Mouse (Mus musculus) kidney, adult 2 months (tissue): ENCODE measurements around the gene Tmco4. TPM values are rescaled to one million over a fixed set of nuclear protein-coding genes. Genes with fewer than 3 reads are reported as not detected.

Experiments
- DNase-seq: peaks from one replicate; pipeline ENCODE4 v3.0.0; 2021
- H3K27ac ChIP-seq: fragments of 200-500 bp; 2 replicates; pipeline ENCODE4 v1.5.1; 2012; ENCODE audit warnings: low read depth, low read length, control low read depth, inconsistent platforms; ENCODE audit not compliant: insufficient read depth
- H3K27me3 ChIP-seq: fragments of 200-500 bp; replicated peaks from 2 replicates; pipeline ENCODE4 v1.6.1; 2012; ENCODE audit warnings: mild to moderate bottlenecking, moderate library complexity, low read length, inconsistent platforms; ENCODE audit not compliant: control insufficient read depth, insufficient read depth
- H3K36me3 ChIP-seq: fragments of 200-500 bp; 2 replicates; pipeline ENCODE4 v1.6.1; 2012; ENCODE audit warnings: mild to moderate bottlenecking, moderate library complexity, low read length, inconsistent platforms; ENCODE audit not compliant: control insufficient read depth, insufficient read depth
- H3K4me1 ChIP-seq: fragments of 200-500 bp; 2 replicates; pipeline ENCODE4 v1.6.1; 2011; ENCODE audit warnings: low read length; ENCODE audit not compliant: control insufficient read depth, insufficient read depth
- H3K4me3 ChIP-seq: fragments of 200-500 bp; 2 replicates; pipeline ENCODE4 v1.5.1; 2011; ENCODE audit warnings: mild to moderate bottlenecking, low read depth, low read length, control low read depth; ENCODE audit not compliant: insufficient read depth
- CTCF ChIP-seq: fragments of 200-500 bp; conservative IDR thresholded peaks from 2 replicates; pipeline ENCODE4 v1.5.1; 2011; ENCODE audit warnings: low read depth, mild to moderate bottlenecking, control low read depth, low read length, moderate library complexity, mixed read lengths; ENCODE audit not compliant: insufficient read depth, insufficient read length
- POLR2A ChIP-seq: fragments of 200-500 bp; IDR thresholded peaks from one replicate; pipeline ENCODE4 v1.6.1; 2011; ENCODE audit warnings: low read depth, low read length, control low read depth
- WGBS: fragments of 180-500 bp; shearing (Covaris S2); methylation state at CpG from one replicate; pipeline ENCODE4 v1.1.7; 2018; 5-methylcytosine and 5-hydroxymethylcytosine counted together
- polyA plus RNA-seq: library from polyadenylated mRNA; depleted of rRNA; stranded (reverse); fragments of >200 nt; gene quantifications from 2 replicates; pipeline ENCODE4 v1.2.3, GENCODE M21; 2012

Tmco4 gene
- polyA plus RNA-seq, 1 experiment = 19.6 TPM

DNA sequence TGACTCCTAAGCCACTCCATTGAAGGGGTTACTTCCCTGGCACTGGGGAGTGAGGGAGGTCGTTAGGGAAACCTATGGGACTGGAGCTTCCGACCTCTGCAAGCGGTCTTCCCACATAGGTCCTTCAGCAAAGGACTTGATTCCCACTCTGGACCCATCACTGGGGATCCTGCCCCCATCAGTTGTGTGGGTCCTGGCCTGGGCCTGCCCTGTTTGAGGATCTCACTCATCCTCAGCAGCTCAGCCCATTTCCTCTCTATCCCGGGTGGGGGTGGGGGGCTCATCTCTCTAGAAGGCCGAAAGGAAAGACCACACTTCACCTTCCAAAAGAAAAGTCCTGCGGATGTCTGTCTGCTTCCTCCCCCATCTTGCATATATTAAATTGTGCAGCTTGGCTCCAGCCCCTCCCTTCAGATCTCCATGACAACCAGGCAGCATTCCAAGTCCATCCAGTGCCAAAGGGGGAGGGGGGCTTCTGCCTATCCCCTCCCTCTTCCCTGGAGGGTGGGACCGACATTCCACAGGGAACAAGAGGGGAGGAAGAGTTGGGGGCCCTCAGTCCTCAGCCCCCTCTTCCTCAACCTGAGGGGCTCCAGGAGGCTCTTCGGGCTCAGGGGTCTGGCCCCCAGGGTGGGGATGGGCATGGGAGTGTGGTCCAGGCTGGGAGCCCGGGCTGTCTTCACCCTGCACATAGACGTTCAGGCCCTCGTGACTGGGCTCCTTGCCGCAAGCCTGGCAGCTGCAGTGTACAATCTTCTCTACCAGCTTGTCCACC, 110.3 kb downstream of the Tmco4 start:
- H3K27ac ChIP-seq = no peak overlapping the region
- no peaks in the 10 kb centered on the region for H3K4me1 ChIP-seq
- no peak for TF ChIP-seq CTCF
- TF ChIP-seq POLR2A = no peak
- H3K36me3 ChIP-seq = no peaks in the 10 kb centered on the region
- no peak for DNase-seq
- H3K27me3 ChIP-seq = no peaks in the 10 kb centered on the region
- WGBS = 40% methylated on average over 12 of the region's 12 CpGs
- H3K4me3 ChIP-seq = no peak overlapping the region

DNA sequence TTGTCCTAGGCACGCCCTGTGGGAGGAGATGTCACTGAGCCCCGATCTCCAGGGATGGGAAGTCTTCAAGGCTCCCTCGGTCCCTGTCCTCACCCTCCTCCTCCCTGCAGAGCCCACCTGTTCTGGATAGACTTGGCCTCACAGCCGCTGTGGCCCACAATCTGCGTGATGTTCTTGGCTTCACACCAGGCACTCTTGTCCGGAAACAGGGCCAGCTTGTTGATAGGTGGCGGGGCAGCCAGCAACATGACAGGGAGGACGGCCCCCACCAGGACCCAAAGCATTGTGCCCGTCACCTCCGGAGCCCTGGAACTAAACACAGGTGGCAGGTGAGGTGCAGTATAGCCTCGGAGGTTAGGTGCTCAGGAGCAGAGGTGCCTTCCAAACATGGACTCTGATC, 112.6 kb downstream of the Tmco4 start:
- H3K36me3 ChIP-seq = no peaks in the 10 kb centered on the region
- no peak overlapping the region for H3K4me3 ChIP-seq
- no peaks in the 10 kb centered on the region for H3K4me1 ChIP-seq
- no peak overlapping the region for H3K27ac ChIP-seq
- TF ChIP-seq CTCF = no peak
- TF ChIP-seq POLR2A = no peak
- no peaks in the 10 kb centered on the region for H3K27me3 ChIP-seq
- 80% methylated on average over 11 of the region's 11 CpGs for WGBS
- DNase-seq = no peak

DNA sequence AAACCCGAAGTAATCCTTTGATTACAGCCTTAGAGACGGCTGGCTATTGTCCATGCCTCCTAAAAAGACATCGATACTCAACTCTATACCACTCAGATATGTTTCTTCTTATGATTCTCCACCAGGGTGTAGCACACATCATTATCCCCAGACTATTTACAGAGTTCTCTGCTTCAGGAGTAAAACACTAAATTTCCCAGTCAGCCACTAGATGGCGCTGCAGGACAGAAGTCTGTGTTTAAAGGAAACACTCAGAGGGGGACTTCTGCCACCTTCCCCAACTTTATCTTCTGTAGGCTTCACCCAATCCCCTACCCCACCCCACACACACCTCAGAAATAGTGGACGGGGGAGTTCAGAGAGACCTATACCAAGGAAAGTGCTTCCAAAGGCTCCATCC, 113.3 kb downstream of the Tmco4 start:
- no peaks in the 10 kb centered on the region for H3K36me3 ChIP-seq
- H3K27me3 ChIP-seq = no peaks in the 10 kb centered on the region
- peak; percentile 83 for DNase-seq
- H3K4me3 ChIP-seq = no peak overlapping the region
- H3K4me1 ChIP-seq = no peaks in the 10 kb centered on the region
- TF ChIP-seq POLR2A (no peak), CTCF (peak; percentile 62)
- no peak overlapping the region for H3K27ac ChIP-seq
- WGBS = 17% methylated on average over 5 of the region's 5 CpGs

DNA sequence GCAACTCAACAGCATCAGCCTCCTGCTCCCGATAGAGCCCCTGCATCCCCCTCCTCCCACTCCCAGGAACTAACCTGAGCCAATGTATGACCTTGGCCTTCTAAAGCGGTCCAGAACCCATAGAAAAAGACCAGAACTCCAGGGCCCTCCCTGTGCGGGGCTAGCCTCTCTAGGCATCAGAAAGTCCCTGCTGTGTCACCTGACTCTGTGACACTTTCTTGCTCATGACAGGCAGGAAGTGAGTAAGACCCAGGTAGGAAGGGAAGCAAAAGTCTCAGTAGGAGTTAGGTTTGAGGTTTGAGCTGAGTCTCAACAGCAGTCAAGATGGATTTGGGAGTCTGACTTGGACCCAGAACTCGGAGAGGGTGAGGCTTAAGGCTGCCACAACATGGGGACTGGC, 114.3 kb downstream of the Tmco4 start:
- 82% methylated on average over 4 of the region's 4 CpGs for WGBS
- Histone ChIP-seq H3K4me3 (no peak overlapping the region), H3K27ac (no peak overlapping the region), H3K36me3 (no peaks in the 10 kb centered on the region), H3K4me1 (no peaks in the 10 kb centered on the region), H3K27me3 (no peaks in the 10 kb centered on the region)
- no peak for DNase-seq
- no peak for TF ChIP-seq POLR2A
- no peak for TF ChIP-seq CTCF

DNA sequence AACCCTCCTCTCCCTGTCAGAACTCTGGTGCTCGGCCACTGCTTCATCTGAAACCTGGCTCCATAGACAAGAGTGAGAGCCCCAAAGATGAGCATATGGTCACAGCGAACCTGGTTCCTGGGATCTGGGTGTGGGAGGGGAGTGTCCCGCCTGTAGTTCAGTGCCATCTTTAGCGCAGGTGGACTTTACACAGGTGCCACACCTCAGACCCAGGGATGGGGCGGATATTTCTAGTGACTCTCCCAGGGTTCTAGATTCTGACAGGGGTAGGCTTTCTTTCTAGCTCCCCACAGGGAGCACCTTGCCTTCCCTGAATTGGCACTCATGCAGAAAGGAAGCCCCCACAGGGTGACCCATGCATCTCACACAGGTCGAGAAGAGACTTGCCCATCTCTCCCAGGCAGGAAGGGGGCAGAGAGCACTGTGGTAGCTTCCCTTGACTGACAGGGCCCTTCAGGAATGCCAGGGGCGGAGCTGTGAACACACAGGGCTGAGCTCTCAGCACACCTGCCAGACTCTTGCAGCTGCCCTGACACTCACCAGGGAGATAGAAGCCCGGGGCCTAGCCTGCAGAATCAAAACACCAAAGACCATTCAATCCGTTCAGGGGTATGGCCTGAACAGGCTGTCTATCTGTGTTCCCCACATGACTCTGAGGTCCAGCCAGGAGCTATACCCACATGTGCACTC, 116.4 kb downstream of the Tmco4 start:
- Histone ChIP-seq H3K4me1 (no peaks in the 10 kb centered on the region), H3K27ac (no peak overlapping the region)
- no peak for TF ChIP-seq POLR2A
- no peak for TF ChIP-seq CTCF

DNA sequence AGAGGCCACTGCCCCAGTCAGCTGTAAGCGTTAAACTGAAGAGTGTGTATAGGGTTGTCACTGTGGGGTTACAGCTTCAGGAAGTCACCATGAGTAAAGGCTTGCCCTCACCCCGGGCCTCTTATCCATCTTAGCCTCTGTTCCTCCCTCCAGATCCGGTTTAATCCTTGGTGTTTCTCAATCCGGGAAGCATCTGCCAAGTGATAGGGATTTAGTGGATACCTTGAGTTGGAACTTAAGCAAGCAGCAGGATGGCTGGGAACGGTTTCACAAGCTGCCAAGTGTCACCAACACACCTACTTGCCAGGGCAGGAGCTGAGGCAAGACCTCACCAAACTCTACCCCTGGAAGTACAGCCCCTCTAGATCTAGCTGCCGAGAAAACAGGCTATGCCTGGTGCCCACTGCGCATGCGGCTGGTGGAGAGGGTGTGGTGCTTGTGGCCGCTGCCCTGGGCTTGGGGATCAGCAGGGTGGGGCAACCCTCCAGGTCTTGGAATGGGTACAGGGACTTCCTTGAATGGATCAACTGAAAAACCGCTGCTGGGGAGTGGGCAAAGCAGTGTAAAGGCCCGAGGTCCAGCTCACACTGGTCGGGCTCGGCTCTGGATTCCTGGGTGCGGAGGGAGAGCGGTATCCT, 117.7 kb downstream of the Tmco4 start:
- Histone ChIP-seq H3K4me3 (no peak overlapping the region), H3K36me3 (no peaks in the 10 kb centered on the region), H3K27me3 (no peaks in the 10 kb centered on the region), H3K27ac (no peak overlapping the region), H3K4me1 (0 out of 2 replicates have a peak, but pooled peaks cover 3% of the 10 kb centered on the region)
- TF ChIP-seq CTCF (no peak), POLR2A (no peak)
- no peak for DNase-seq
- 82% methylated on average over 15 of the region's 15 CpGs for WGBS

More for the DNA sequence above, 116.4 kb downstream of the Tmco4 start:
- H3K36me3 ChIP-seq = no peaks in the 10 kb centered on the region
- H3K4me3 ChIP-seq = no peak overlapping the region
- WGBS = 64% methylated on average over 9 of the region's 9 CpGs
- no peaks in the 10 kb centered on the region for H3K27me3 ChIP-seq
- DNase-seq = peak; percentile 48

DNA sequence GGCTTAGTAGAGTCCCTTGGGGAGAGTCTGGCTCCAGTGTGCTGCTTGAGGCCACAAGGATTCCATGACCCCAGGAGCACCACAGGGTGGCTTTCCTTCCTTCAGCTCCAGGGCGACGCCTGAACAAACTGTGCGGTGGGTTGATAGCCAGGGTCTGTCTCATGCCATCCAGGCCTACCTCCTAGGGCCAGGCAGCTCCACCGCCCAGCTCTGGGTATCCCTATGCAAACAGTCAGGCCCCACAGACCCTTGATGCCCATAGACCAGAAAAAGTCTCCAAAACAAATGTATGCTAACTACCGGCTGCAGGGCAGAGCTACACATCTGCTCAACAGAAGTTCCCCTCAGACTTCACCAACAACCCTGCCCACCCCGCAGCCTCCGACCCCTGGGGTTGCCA, 118.4 kb downstream of the Tmco4 start:
- no peaks in the 10 kb centered on the region for H3K36me3 ChIP-seq
- WGBS = 82% methylated on average over 7 of the region's 7 CpGs
- 0 out of 2 replicates have a peak overlapping the region, but pooled peaks have one; percentile 59 for H3K4me3 ChIP-seq
- TF ChIP-seq CTCF = no peak
- no peak for TF ChIP-seq POLR2A
- no peak for DNase-seq
- H3K27ac ChIP-seq = no peak overlapping the region
- H3K27me3 ChIP-seq = no peaks in the 10 kb centered on the region
- 0 out of 2 replicates have a peak, but pooled peaks cover 3% of the 10 kb centered on the region for H3K4me1 ChIP-seq
